Mouse (Mus musculus) common myeloid progenitor, adult 5-6 weeks (primary cell): ENCODE measurements around the gene P2ry6. TPM values are rescaled to one million over a fixed set of nuclear protein-coding genes. Genes with fewer than 3 reads are reported as not detected.
A peak's percentile ranks its signal among the peaks of the same experiment; 100 is the strongest.

Source experiments
- ATAC-seq: replicated peaks from 2 replicates; pipeline ENCODE4 v1.8.0; 2016; ENCODE audit warnings: low read depth, mild to moderate bottlenecking, moderate TSS enrichment, inconsistent platforms; ENCODE audit not compliant: poor library complexity, severe bottlenecking
- total RNA-seq: library from RNA; stranded (forward); fragments of 200-1000, 187-1606 nt; gene quantifications from 2 replicates; pipeline ENCODE4 v1.2.3, GENCODE M21; 2017

The P2ry6 gene
- total RNA-seq, 1 experiment from 2014 or later: not detected

GRCm38 (mm10) chr7:100990636-100991311 is 16.3 kb upstream of the P2ry6 start:
- ATAC-seq: peak; percentile 51

GRCm38 (mm10) chr7:100988092-100988491 is 13.6 kb upstream of the P2ry6 start:
- ATAC-seq: peak; percentile 75

- ATAC-seq: no peak
These were observed 10.3 kb upstream of the P2ry6 start for GRCm38 (mm10) chr7:100984452-100985395.

- peak; percentile 66 for ATAC-seq
These were observed 4.7 kb upstream of the P2ry6 start for GRCm38 (mm10) chr7:100979175-100979574.

GRCm38 (mm10) chr7:100978171-100978570 is 3.7 kb upstream of the P2ry6 start:
- ATAC-seq: no peak

- ATAC-seq: no peak
These were observed 1.6 kb downstream of the P2ry6 start for GRCm38 (mm10) chr7:100972875-100973274.

GRCm38 (mm10) chr7:100968874-100969659 is 5.4 kb downstream of the P2ry6 start:
- no peak for ATAC-seq

GRCm38 (mm10) chr7:100968376-100968775 is 6.1 kb downstream of the P2ry6 start:
- ATAC-seq: no peak

GRCm38 (mm10) chr7:100967850-100968249 is 6.6 kb downstream of the P2ry6 start:
- no peak for ATAC-seq

- no peak for ATAC-seq
These were observed 8.4 kb downstream of the P2ry6 start for GRCm38 (mm10) chr7:100966014-100966413.

- ATAC-seq: peak; percentile 82
These were observed 9.4 kb downstream of the P2ry6 start for GRCm38 (mm10) chr7:100965079-100965478.

GRCm38 (mm10) chr7:100964242-100964641 is 10.2 kb downstream of the P2ry6 start:
- peak; percentile 63 for ATAC-seq

GRCm38 (mm10) chr7:100963381-100963780 is 11.1 kb downstream of the P2ry6 start:
- ATAC-seq: no peak

GRCm38 (mm10) chr7:100961146-100961545 is 13.3 kb downstream of the P2ry6 start:
- ATAC-seq: peak; percentile 36

GRCm38 (mm10) chr7:100960462-100960861 is 14.0 kb downstream of the P2ry6 start:
- no peak for ATAC-seq

GRCm38 (mm10) chr7:100958426-100958825 is 16.0 kb downstream of the P2ry6 start:
- ATAC-seq: 0 out of 2 replicates have a peak, but pooled peaks have one; percentile 39

GRCm38 (mm10) chr7:100952686-100953085 is 21.8 kb downstream of the P2ry6 start:
- no peak for ATAC-seq

- no peak; the same call in 1 of the 2 replicates for ATAC-seq
These were observed 22.5 kb downstream of the P2ry6 start for GRCm38 (mm10) chr7:100951903-100952302.

- ATAC-seq: peak; percentile 90
These were observed 23.9 kb downstream of the P2ry6 start for GRCm38 (mm10) chr7:100950481-100951010.

- peak; percentile 10; the same call in 1 of the 2 replicates for ATAC-seq
These were observed 24.4 kb downstream of the P2ry6 start for GRCm38 (mm10) chr7:100950031-100950430.
